Mouse (Mus musculus) E14TG2a.4 (cell line): ENCODE results near the gene 9430097D07Rik.

Experiments used
- H3K27me3 ChIP-seq: 2 replicates; pipeline ENCODE4 v1.6.1; 2014; ENCODE audit warnings: low read length, control low read depth; ENCODE audit not compliant: insufficient read depth
- H3K36me3 ChIP-seq: 2 replicates; pipeline ENCODE4 v1.6.1; 2014; ENCODE audit warnings: low read length, control low read depth; ENCODE audit not compliant: insufficient read depth
- H3K4me1 ChIP-seq: replicated peaks from 2 replicates; pipeline ENCODE4 v1.6.1; 2014; ENCODE audit warnings: low read depth, low read length, control low read depth
- H3K4me3 ChIP-seq: replicated peaks from 2 replicates; pipeline ENCODE4 v1.5.1; 2014; ENCODE audit warnings: mild to moderate bottlenecking, low read length
- H3K9me3 ChIP-seq: 2 replicates; pipeline ENCODE4 v1.6.1; 2014; ENCODE audit warnings: low read length, control low read depth
- CTCF ChIP-seq: conservative IDR thresholded peaks from 2 replicates; pipeline ENCODE4 v1.5.1; 2014; ENCODE audit warnings: low read length
- NANOG ChIP-seq: IDR thresholded peaks from 2 replicates; pipeline ENCODE4 v1.6.1; 2014; ENCODE audit warnings: borderline replicate concordance, low read length, mixed read lengths
- POU5F1 ChIP-seq: IDR thresholded peaks from 2 replicates; pipeline ENCODE4 v1.6.1; 2014; ENCODE audit warnings: low read length, borderline replicate concordance

The 9430097D07Rik gene

DNA sequence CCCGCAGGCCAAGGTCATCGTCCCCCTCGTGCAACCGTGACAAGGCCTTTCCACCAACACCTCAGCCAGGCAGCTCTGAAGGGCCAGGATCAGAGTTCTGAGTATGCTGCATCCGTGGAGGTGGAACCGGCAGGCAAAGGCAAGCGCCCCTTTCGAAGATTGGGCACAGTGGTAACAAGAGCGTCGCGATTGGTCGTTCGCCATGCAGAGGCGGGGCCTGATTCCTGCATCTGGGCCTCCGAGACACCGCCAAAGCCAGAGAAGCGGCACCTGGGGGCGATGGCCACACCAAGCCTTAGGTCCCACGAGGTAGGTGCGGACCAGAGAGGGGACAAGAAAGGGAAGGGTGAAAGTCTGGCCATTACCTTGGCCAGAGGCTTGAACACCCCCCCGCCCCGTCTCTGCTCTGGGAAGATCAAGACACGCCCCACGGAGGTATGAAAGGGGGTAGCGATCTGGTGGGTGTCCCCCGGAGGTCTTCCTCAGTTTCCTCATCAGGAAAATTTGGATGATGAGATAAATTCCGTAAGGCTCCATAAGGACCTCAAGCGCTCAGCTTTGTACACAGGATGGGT lies at the start of gene 9430097D07Rik:
Gene 9430097D07Rik, minus strand, starts transcription at position 99 of the 575 bp plus-strand sequence.
- no peak for TF ChIP-seq NANOG
- no peak for TF ChIP-seq POU5F1
- TF ChIP-seq CTCF: no peak
- peaks cover 23% of the 10 kb centered on the region for H3K36me3 ChIP-seq
- peaks cover 36% of the 10 kb centered on the region for H3K27me3 ChIP-seq
- H3K4me1 ChIP-seq: peaks cover 56% of the 10 kb centered on the region
- peak within 1 kb of the TSS; percentile 84 for H3K4me3 ChIP-seq
- H3K9me3 ChIP-seq: no peaks in the 10 kb centered on the region

GRCm38 (mm10) chr2:32624111-32624748 lies 48.7 kb upstream of the 9430097D07Rik start:
- Histone ChIP-seq H3K36me3 (peaks cover 15% of the 10 kb centered on the region), H3K9me3 (no peaks in the 10 kb centered on the region)
- TF ChIP-seq POU5F1: no peak
- no peak for TF ChIP-seq NANOG
- no peak for TF ChIP-seq CTCF

GRCm38 (mm10) chr2:32621517-32621859 lies 46.0 kb upstream of the 9430097D07Rik start, which contains the start of gene Ak1:
Gene Ak1 (plus strand): TSS chr2:32621758.
- H3K27me3 ChIP-seq: no peaks in the 10 kb centered on the region
- H3K4me3 ChIP-seq: no peak within 1 kb of the TSS
- TF ChIP-seq CTCF (no peak), POU5F1 (no peak), NANOG (no peak)
- H3K9me3 ChIP-seq: peaks cover 7% of the 10 kb centered on the region
- H3K36me3 ChIP-seq: peaks cover 41% of the 10 kb centered on the region
- H3K4me1 ChIP-seq: peaks cover 64% of the 10 kb centered on the region

More at GRCm38 (mm10) chr2:32624111-32624748, 48.7 kb upstream of the 9430097D07Rik start:
- Histone ChIP-seq H3K27me3 (no peaks in the 10 kb centered on the region), H3K4me1 (peaks cover 79% of the 10 kb centered on the region), H3K4me3 (no peak overlapping the region)

- no peak for TF ChIP-seq POU5F1
- TF ChIP-seq CTCF: no peak
- no peak for TF ChIP-seq NANOG
- H3K9me3 ChIP-seq: peaks cover 7% of the 10 kb centered on the region
- peaks cover 47% of the 10 kb centered on the region for H3K36me3 ChIP-seq
- no peaks in the 10 kb centered on the region for H3K27me3 ChIP-seq
- H3K4me3 ChIP-seq: no peak overlapping the region
- peaks cover 58% of the 10 kb centered on the region for H3K4me1 ChIP-seq
These were observed 45.4 kb upstream of the 9430097D07Rik start for GRCm38 (mm10) chr2:32620682-32621516.

- Histone ChIP-seq H3K4me1 (peaks cover 61% of the 10 kb centered on the region), H3K36me3 (peaks cover 67% of the 10 kb centered on the region), H3K4me3 (no peak overlapping the region), H3K9me3 (peaks cover 7% of the 10 kb centered on the region), H3K27me3 (no peaks in the 10 kb centered on the region)
- TF ChIP-seq NANOG (no peak), POU5F1 (no peak), CTCF (no peak)
These were observed 42.6 kb upstream of the 9430097D07Rik start for GRCm38 (mm10) chr2:32618051-32618450.

GRCm38 (mm10) chr2:32617601-32618000 lies 42.1 kb upstream of the 9430097D07Rik start:
- no peak overlapping the region for H3K4me3 ChIP-seq
- peaks cover 71% of the 10 kb centered on the region for H3K36me3 ChIP-seq
- H3K4me1 ChIP-seq: peaks cover 61% of the 10 kb centered on the region
- peaks cover 7% of the 10 kb centered on the region for H3K9me3 ChIP-seq
- TF ChIP-seq POU5F1 (no peak), NANOG (no peak), CTCF (peak; percentile 65)
- no peaks in the 10 kb centered on the region for H3K27me3 ChIP-seq

DNA sequence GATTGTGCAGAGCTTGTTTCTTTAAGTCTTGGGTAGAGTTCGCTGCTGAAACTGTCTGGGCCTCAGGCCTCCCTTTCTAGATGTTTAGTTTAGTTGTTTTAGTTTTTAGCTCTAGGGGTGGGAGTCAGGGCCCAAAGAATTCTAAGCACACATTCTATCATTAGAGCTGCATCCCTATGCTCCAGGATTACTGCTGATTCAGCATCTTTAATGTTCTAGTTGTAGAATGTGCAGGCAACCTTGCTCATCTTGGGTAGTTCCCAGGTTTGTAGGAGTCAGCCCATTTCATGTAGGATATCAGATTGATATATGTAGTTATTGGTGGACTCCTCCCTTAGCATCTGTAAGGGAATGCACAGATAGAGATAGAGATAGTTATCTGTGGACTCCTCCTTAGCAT lies 41.6 kb upstream of the 9430097D07Rik start:
- Histone ChIP-seq H3K27me3 (no peaks in the 10 kb centered on the region), H3K4me1 (peaks cover 62% of the 10 kb centered on the region), H3K4me3 (no peak overlapping the region), H3K9me3 (peaks cover 7% of the 10 kb centered on the region), H3K36me3 (peaks cover 71% of the 10 kb centered on the region)
- no peak for TF ChIP-seq CTCF
- TF ChIP-seq NANOG: no peak
- TF ChIP-seq POU5F1: no peak

DNA sequence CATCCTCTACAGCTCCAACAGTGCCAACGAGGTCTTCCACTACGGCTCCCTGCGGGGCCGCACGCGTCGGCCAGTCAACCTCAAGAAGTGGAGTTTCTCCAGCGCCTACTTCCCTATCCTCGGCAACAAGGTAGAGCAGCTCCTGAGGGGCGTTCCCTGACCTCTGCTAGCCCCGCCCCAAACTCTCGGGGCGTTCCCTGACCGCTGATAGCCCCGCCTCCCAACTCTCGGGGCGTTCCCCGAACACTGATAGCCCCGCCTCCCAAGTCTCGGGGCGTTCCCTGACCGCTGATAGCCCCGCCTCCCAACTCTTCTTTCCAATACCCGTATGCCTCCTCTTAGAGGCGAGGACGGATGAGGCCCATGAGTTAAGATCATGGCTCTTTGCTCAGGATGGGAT lies 36.8 kb upstream of the 9430097D07Rik start:
- Histone ChIP-seq H3K27me3 (no peaks in the 10 kb centered on the region), H3K4me3 (peak overlapping the region; percentile 46), H3K9me3 (peaks cover 3% of the 10 kb centered on the region), H3K36me3 (peaks cover 39% of the 10 kb centered on the region), H3K4me1 (peaks cover 72% of the 10 kb centered on the region)
- TF ChIP-seq NANOG: no peak
- no peak for TF ChIP-seq POU5F1
- no peak for TF ChIP-seq CTCF
